ENCODE assay signal across 8 mouse cellular contexts in genomic region chr14:79425979-79426729, GRCm38 (mm10). TPM values are rescaled to one million over a fixed set of nuclear protein-coding genes. Genes with fewer than 3 reads are reported as not detected.
A peak's percentile ranks its signal among the peaks of the same experiment; 100 is the strongest.
DNase-seq lines count a peak whose midpoint lies in the region; ATAC-seq lines count a peak whose summit lies in the region.

Gene Kbtbd7, plus strand, starts transcription at chr14:79426511.

- H3K27ac ChIP-seq in hindbrain, embryonic 12.5 days, result peak within 1 kb of the TSS; percentile 89

- H3K36me3 ChIP-seq in hindbrain, embryonic 12.5 days, result peaks cover 11% of the 10 kb centered on the region

- ATAC-seq in hindbrain, embryonic 12.5 days (ENCODE audit: low FRiP score), result peak; percentile 98

- WGBS in hindbrain, embryonic 12.5 days, result under 1% methylated on average over 44 of the region's 44 CpGs

- H3K4me1 ChIP-seq in hindbrain, embryonic 12.5 days, result 0 out of 2 replicates have a peak, but pooled peaks cover 2% of the 10 kb centered on the region

- peak within 1 kb of the TSS; percentile 55 for H3K4me3 ChIP-seq in hindbrain, embryonic 12.5 days

- 0 out of 2 replicates have a peak, but pooled peaks cover 9% of the 10 kb centered on the region for H3K9me3 ChIP-seq in hindbrain, embryonic 12.5 days (replicated peaks)

- no peaks in the 10 kb centered on the region for H3K27me3 ChIP-seq in hindbrain, embryonic 12.5 days

- DNase-seq in NIH3T3 (ENCODE audit: low read depth), result peak; percentile 88
- peak; percentile 92 to 95 for DNase-seq in cerebellum, postnatal 10 days
- peak; percentile 89 to 90 for DNase-seq in frontal cortex, postnatal 10 days (ENCODE audit: low spot score in 2 of 2)
- DNase-seq in layer of hippocampus, postnatal 14 days (ENCODE audit: low spot score in 2 of 2), result peak; percentile 91 to 94
- DNase-seq in lung, postnatal 14 days, result peak; percentile 91
- peak; percentile 95 for DNase-seq in retina, embryonic 14.5 days (ENCODE audit: low spot score)
- peak; percentile 92 for DNase-seq in thymus, postnatal 4 days

- peak within 1 kb of the TSS; percentile 58; the same call in 1 of the 2 replicates for H3K9ac ChIP-seq in hindbrain, embryonic 12.5 days

- H3K4me2 ChIP-seq in hindbrain, embryonic 12.5 days (replicated peaks), result peak within 1 kb of the TSS; percentile 51

RNA-seq across cellular contexts. Expression of gene Kbtbd7, which starts in this region (rescaled TPM):
- 22.6 and 23.1 TPM in 2 replicates for polyA plus RNA-seq in hindbrain, embryonic 12.5 days (2016; fragmentation: Nextera tagmentation; extraction: Ambion mirVana)
- 10 to 100 TPM; 38.0 to 40.3 TPM for total RNA-seq in layer of hippocampus, postnatal 14 days (2021)

Comparison
In these comparisons a context has a peak if more than half of its experiments do, and no peak if none do; other contexts are left out.
1. Peak in every context shown above with its lines: DNase-seq, ATAC-seq, H3K4me3 ChIP-seq and H3K27ac ChIP-seq.